Mouse (Mus musculus): ENCODE results near the gene H2-Eb2.

The H2-Eb2 gene

GRCm38 (mm10) chr17:34347606-34348308 lies 22.3 kb downstream of the H2-Eb2 start:
- in situ Hi-C loops (cut with MboI; ENCODE audit: unreplicated experiment in 2 of 2), result loop anchor here (5.0 kb wide), 3 partner anchors 35 to 100 kb away; partner anchors contain the start of gene H2-Ab1 (in 1 of the 2)

GRCm38 (mm10) chr17:34349429-34349828 lies 24.0 kb downstream of the H2-Eb2 start:
- in situ Hi-C loops (cut with MboI; ENCODE audit: unreplicated experiment in 2 of 2), result loop anchor here (5.0 kb wide), 3 partner anchors 37 to 102 kb away; partner anchors contain the start of gene H2-Ab1 (in 1 of the 2)

GRCm38 (mm10) chr17:34354539-34354938 lies 29.1 kb downstream of the H2-Eb2 start, which contains the start of gene Btnl2:
Btnl2 (plus strand) TSS chr17:34354822.
- in situ Hi-C loops (cut with MboI; ENCODE audit: unreplicated experiment in 2 of 2), result loop anchor here in 1 of 2 experiments (10.0 kb wide), 1 partner anchor 180 kb away; no protein-coding TSS in a partner anchor

- in situ Hi-C loops (cut with MboI; ENCODE audit: unreplicated experiment in 2 of 2), result loop anchor here in 1 of 2 experiments (10.0 kb wide), 1 partner anchor 180 kb away; no protein-coding TSS in a partner anchor
These were observed 29.5 kb downstream of the H2-Eb2 start for GRCm38 (mm10) chr17:34354940-34355339.

GRCm38 (mm10) chr17:34362954-34363546 lies 37.6 kb downstream of the H2-Eb2 start:
- in situ Hi-C loops (cut with MboI; ENCODE audit: unreplicated experiment in 2 of 2), result no loop called here

- in situ Hi-C loops (cut with MboI; ENCODE audit: unreplicated experiment in 2 of 2), result no loop called here
These were observed 38.3 kb downstream of the H2-Eb2 start for GRCm38 (mm10) chr17:34363676-34364310.

- in situ Hi-C loops (cut with MboI; ENCODE audit: unreplicated experiment in 2 of 2), result no loop called here
These were observed 39.6 kb downstream of the H2-Eb2 start for GRCm38 (mm10) chr17:34365031-34365430.

- in situ Hi-C loops (cut with MboI; ENCODE audit: unreplicated experiment in 2 of 2), result no loop called here
These were observed 45.1 kb downstream of the H2-Eb2 start for GRCm38 (mm10) chr17:34370563-34370962.

- in situ Hi-C loops (cut with MboI; ENCODE audit: unreplicated experiment in 2 of 2), result no loop called here
These were observed 47.7 kb downstream of the H2-Eb2 start for GRCm38 (mm10) chr17:34373055-34373709.

- in situ Hi-C loops (cut with MboI; ENCODE audit: unreplicated experiment in 2 of 2), result no loop called here
These were observed 51.4 kb downstream of the H2-Eb2 start, which contains the start of gene Btnl1 for GRCm38 (mm10) chr17:34376847-34377246. Btnl1 (plus strand) TSS chr17:34377132.

GRCm38 (mm10) chr17:34377450-34378209 lies 52.2 kb downstream of the H2-Eb2 start:
- in situ Hi-C loops (cut with MboI; ENCODE audit: unreplicated experiment in 2 of 2), result no loop called here

- in situ Hi-C loops (cut with MboI; ENCODE audit: unreplicated experiment in 2 of 2), result no loop called here
These were observed 53.3 kb downstream of the H2-Eb2 start for GRCm38 (mm10) chr17:34378716-34379115.

GRCm38 (mm10) chr17:34379451-34379850 lies 54.0 kb downstream of the H2-Eb2 start:
- in situ Hi-C loops (cut with MboI; ENCODE audit: unreplicated experiment in 2 of 2), result no loop called here

- in situ Hi-C loops (cut with MboI; ENCODE audit: unreplicated experiment in 2 of 2), result loop anchor here (5.0 to 10.0 kb wide), 3 partner anchors 135 to 207 kb away; no protein-coding TSS in a partner anchor
These were observed 56.4 kb downstream of the H2-Eb2 start for GRCm38 (mm10) chr17:34381876-34382275.

GRCm38 (mm10) chr17:34383212-34383611 lies 57.7 kb downstream of the H2-Eb2 start:
- in situ Hi-C loops (cut with MboI; ENCODE audit: unreplicated experiment in 2 of 2), result loop anchor here (5.0 to 10.0 kb wide), 3 partner anchors 136 to 208 kb away; no protein-coding TSS in a partner anchor

GRCm38 (mm10) chr17:34384699-34385098 lies 59.2 kb downstream of the H2-Eb2 start:
- in situ Hi-C loops (cut with MboI; ENCODE audit: unreplicated experiment in 2 of 2), result loop anchor here (5.0 to 10.0 kb wide), 3 partner anchors 137 to 210 kb away; no protein-coding TSS in a partner anchor

- in situ Hi-C loops (cut with MboI; ENCODE audit: unreplicated experiment in 2 of 2), result loop anchor here in 1 of 2 experiments (10.0 kb wide), 2 partner anchors 142 to 212 kb away; no protein-coding TSS in a partner anchor
These were observed 61.2 kb downstream of the H2-Eb2 start for GRCm38 (mm10) chr17:34386656-34387055.

GRCm38 (mm10) chr17:34388513-34388912 lies 63.0 kb downstream of the H2-Eb2 start:
- in situ Hi-C loops (cut with MboI; ENCODE audit: unreplicated experiment in 2 of 2), result loop anchor here in 1 of 2 experiments (10.0 kb wide), 2 partner anchors 144 to 214 kb away; no protein-coding TSS in a partner anchor

Data from v-Abl transformed pro-B cells (cell line).